Mouse (Mus musculus) heart, embryonic 15.5 days (tissue): Measurements from ENCODE around the gene Hivep3. TPM values are rescaled to one million over a fixed set of nuclear protein-coding genes. Genes with fewer than 3 reads are reported as not detected.

Experiments
- ATAC-seq: fragments of 200-750 bp; cut with Nextera tagmentation; replicated peaks from 2 replicates; pipeline ENCODE4 v1.8.0; 2017; ENCODE audit warnings: low read depth, moderate TSS enrichment; ENCODE audit not compliant: insufficient number of reproducible peaks, insufficient read depth, low FRiP score
- H3K27ac ChIP-seq: fragments of 300-500 bp; sonication (generic); 2 replicates; pipeline ENCODE4 v1.5.1; 2015; ENCODE audit warnings: mild to moderate bottlenecking, inconsistent platforms
- H3K27me3 ChIP-seq: fragments of 300-500 bp; sonication (generic); 2 replicates; pipeline ENCODE4 v1.6.1; 2015; ENCODE audit warnings: inconsistent platforms
- H3K36me3 ChIP-seq: fragments of 300-500 bp; sonication (generic); 2 replicates; pipeline ENCODE4 v1.6.1; 2015; ENCODE audit warnings: mild to moderate bottlenecking, inconsistent platforms
- H3K4me1 ChIP-seq: fragments of 300-500 bp; sonication (generic); replicated peaks from 2 replicates; pipeline ENCODE4 v1.6.1; 2015; ENCODE audit warnings: inconsistent platforms
- H3K4me2 ChIP-seq: fragments of 300-500 bp; sonication (generic); 2 replicates; pipeline ENCODE4 v1.6.1; 2015; ENCODE audit warnings: inconsistent platforms, mild to moderate bottlenecking, moderate library complexity
- H3K4me3 ChIP-seq: fragments of 300-500 bp; sonication (generic); 2 replicates; pipeline ENCODE4 v1.5.1; 2015; ENCODE audit warnings: mild to moderate bottlenecking, inconsistent platforms
- H3K9ac ChIP-seq: fragments of 300-500 bp; sonication (generic); 2 replicates; pipeline ENCODE4 v1.6.1; 2015; ENCODE audit warnings: mild to moderate bottlenecking, inconsistent platforms
- H3K9me3 ChIP-seq: fragments of 300-500 bp; sonication (generic); replicated peaks from 2 replicates; pipeline ENCODE4 v1.6.1; 2016; ENCODE audit warnings: inconsistent platforms
- WGBS: fragments of 180-500 bp; shearing (Covaris S2); methylation state at CpG from one replicate; pipeline ENCODE4 v1.1.7; 2015; ENCODE audit warnings: mixed read lengths; 5-methylcytosine and 5-hydroxymethylcytosine counted together
- polyA plus RNA-seq: library from polyadenylated mRNA; unstranded; fragments of >200 nt; fragmentation: Nextera tagmentation; extraction: Ambion mirVana; gene quantifications from 2 replicates; pipeline ENCODE4 v1.2.1, GENCODE M21; 2015

The Hivep3 gene
- polyA plus RNA-seq, 1 experiment from 2014 or later: 6.7 TPM

DNA sequence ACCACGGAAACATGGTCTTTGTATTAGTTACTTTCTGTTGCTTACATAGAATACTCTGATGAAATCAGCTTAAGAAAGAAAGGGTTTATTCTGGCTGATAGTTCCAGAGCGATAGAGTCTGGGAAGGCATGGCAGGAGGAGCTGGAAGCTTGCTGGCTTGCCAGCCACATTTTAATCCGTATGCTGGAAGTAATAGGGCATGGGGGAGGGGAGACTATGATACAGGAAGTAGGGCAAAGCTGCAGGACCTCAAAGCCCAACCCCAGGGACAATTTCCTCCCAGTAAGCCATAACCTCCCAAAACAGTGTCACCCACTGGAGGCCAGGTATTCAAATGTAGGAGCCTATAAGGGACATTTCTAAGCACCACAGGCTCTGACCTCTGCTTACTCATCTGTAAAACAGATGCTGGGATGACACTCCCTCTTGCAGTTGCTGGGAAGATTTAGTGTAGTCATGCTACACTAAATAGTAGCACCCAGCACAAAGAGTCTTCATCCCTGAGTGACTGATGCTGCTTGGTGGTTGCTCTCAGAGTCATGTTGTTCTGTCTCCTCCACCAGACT lies 112.1 kb downstream of the Hivep3 start:
- Histone ChIP-seq H3K36me3 (no peaks in the 10 kb centered on the region), H3K4me2 (no peak overlapping the region), H3K27me3 (no peaks in the 10 kb centered on the region), H3K27ac (no peak overlapping the region), H3K4me3 (no peak overlapping the region), H3K4me1 (no peaks in the 10 kb centered on the region), H3K9ac (no peak overlapping the region), H3K9me3 (no peaks in the 10 kb centered on the region)
- no peak for ATAC-seq
- WGBS: 77% methylated on average over 3 of the region's 3 CpGs

DNA sequence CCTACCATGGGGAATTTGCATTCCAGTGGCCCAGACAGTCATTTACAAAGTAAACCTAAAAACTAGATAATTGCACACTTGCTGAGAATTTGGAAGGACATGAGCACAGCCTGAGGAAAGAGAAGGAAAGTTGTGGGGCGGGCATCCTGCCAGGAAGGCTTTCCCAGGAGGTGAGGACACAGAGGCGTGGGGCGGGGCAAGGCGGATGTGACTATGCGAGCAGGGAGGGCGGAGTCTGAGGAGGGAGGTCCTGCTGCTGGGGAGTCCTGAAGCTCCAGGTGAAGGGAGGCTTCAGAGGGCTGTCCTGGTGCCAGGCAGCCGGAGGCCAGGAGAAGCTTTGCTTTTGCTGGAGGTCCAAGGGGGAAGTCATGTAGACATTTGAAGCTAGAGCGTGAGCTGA lies 118.9 kb downstream of the Hivep3 start:
- Histone ChIP-seq H3K4me1 (0 out of 2 replicates have a peak, but pooled peaks cover 2% of the 10 kb centered on the region), H3K27ac (no peak overlapping the region), H3K9me3 (no peaks in the 10 kb centered on the region), H3K4me3 (no peak overlapping the region), H3K36me3 (no peaks in the 10 kb centered on the region), H3K4me2 (no peak overlapping the region), H3K9ac (no peak overlapping the region), H3K27me3 (no peaks in the 10 kb centered on the region)
- ATAC-seq: no peak
- WGBS: 59% methylated on average over 8 of the region's 8 CpGs

DNA sequence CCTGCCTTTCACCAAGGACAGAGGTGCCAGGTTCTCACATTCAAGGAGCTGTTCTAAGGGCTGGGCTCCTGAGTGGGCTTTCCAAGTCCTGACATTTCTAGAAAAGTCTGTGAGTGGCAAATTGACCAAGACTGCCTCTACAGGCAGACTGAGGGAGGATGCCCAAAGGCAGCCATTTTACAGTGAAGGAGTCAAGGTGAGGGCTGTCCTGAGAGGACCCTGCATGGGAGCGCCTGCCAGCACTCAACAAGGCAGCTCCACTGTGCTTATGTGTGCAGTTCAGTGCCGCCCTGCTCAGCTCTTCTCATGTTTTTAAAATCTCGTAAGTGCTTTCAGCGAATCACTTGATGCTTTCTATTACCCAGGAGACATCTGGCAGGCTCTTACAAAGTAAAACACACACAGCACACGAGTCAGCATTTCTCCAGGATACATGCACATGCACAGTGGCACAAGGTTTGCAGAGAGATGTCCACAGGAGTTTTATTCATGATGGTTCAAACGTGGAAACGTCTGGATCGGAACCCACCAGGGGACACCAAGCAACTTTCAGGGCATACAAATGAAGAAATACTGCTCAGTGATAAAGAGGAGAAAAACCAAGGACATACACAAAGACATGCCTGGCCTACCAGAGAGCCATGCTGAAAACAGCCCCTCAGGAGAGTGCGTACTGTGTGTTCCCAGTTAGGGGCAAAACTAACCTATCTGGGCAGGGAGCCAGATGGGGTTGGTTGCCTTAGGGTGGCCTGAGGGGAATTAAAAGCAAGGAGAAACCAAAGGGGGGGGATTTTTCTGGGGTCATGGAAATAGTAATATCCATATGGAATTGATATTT lies 120.9 kb downstream of the Hivep3 start:
- Histone ChIP-seq H3K27me3 (no peaks in the 10 kb centered on the region), H3K4me3 (no peak overlapping the region), H3K4me1 (0 out of 2 replicates have a peak, but pooled peaks cover 2% of the 10 kb centered on the region), H3K27ac (no peak overlapping the region), H3K9ac (no peak overlapping the region), H3K9me3 (no peaks in the 10 kb centered on the region), H3K36me3 (no peaks in the 10 kb centered on the region), H3K4me2 (no peak overlapping the region)
- ATAC-seq: no peak
- WGBS: 71% methylated on average over 9 of the region's 9 CpGs

DNA sequence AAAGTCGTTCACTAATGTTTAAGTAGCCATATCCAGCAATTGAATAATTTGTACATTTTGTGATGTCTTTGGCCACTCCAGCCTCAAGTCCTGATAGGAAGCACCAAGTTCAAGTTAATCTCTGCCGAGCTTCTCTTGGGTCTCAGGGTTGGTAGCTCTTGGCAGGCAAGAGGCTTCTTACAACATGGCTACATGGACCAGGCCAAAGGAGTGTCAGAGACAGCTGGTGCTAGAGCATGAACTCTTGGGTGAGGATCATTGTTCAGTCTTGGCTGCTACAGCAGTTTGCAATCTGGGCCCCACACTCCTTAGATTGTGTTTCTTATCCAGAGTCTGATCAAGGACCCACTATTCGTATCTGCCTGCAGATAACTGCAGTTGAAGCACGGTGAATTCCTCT lies 125.9 kb downstream of the Hivep3 start:
- Histone ChIP-seq H3K4me3 (no peak overlapping the region), H3K9me3 (no peaks in the 10 kb centered on the region), H3K27ac (no peak overlapping the region), H3K4me2 (no peak overlapping the region), H3K36me3 (no peaks in the 10 kb centered on the region), H3K4me1 (no peaks in the 10 kb centered on the region), H3K9ac (no peak overlapping the region), H3K27me3 (no peaks in the 10 kb centered on the region)
- no peak for ATAC-seq
- WGBS: 48% methylated on average over 4 of the region's 4 CpGs

DNA sequence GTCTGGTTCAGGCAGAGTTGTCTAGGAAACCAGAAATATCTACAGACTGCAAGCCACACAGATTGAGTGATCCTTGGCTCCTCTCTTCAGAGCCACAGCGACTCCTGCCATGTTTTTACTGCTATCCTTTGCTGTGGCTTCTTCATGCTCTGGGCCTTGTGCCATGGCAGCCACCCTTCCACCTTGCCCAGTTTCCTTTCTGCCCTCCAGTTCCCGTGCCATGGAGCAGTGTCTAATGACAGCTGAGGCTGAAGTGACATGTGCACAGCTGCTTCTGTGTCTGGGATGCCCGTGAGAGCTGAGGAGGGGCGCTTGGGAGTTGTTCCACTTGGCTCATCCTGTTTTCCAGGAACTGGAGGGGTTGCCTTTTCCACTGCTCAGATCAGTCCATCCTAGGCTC lies 127.4 kb downstream of the Hivep3 start:
- no peak for ATAC-seq
- no peak overlapping the region for H3K9ac ChIP-seq
- no peaks in the 10 kb centered on the region; the same call in 1 of the 2 replicates for H3K4me1 ChIP-seq
- H3K9me3 ChIP-seq: no peaks in the 10 kb centered on the region
- no peaks in the 10 kb centered on the region for H3K27me3 ChIP-seq
- no peak overlapping the region for H3K27ac ChIP-seq
- no peak overlapping the region for H3K4me2 ChIP-seq
- 49% methylated on average over 4 of the region's 4 CpGs for WGBS
- H3K36me3 ChIP-seq: no peaks in the 10 kb centered on the region
- H3K4me3 ChIP-seq: no peak overlapping the region

DNA sequence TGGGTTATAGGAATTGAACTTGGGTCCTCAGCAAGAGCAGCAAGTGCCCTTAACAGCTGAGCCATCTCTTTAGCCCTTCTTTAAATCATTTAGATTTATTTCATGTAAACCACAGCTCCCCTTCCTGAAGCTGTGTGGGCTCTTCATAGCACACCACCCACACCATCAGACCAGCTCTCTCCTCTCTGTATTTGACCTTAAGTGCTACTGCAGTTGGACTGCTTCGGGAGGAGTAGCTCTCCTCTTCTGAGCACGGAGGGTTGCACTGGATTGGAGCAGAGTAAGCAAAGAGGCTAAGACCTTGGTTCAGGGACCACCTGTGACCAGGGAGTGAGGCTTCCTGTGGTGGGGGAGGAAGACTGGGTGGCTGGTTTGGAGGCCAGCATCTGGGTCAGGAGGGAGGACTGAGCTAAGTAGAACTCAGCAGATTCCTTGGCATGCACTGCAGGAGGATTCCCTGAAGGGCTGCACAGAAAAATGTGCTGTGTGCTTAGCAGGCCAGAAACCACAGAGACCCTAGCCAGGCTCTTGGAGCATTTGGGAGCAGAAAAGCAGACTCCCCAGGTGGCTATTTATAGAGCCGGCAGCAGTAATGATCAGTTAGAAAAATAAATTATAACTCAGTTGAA lies 132.4 kb downstream of the Hivep3 start:
- Histone ChIP-seq H3K9ac (no peak overlapping the region), H3K4me2 (no peak overlapping the region), H3K27ac (no peak overlapping the region), H3K27me3 (no peaks in the 10 kb centered on the region), H3K9me3 (no peaks in the 10 kb centered on the region), H3K4me3 (no peak overlapping the region), H3K4me1 (peaks cover 5% of the 10 kb centered on the region; the same call in 1 of the 2 replicates), H3K36me3 (no peaks in the 10 kb centered on the region)
- no peak for ATAC-seq
- 44% methylated on average over 3 of the region's 3 CpGs for WGBS

DNA sequence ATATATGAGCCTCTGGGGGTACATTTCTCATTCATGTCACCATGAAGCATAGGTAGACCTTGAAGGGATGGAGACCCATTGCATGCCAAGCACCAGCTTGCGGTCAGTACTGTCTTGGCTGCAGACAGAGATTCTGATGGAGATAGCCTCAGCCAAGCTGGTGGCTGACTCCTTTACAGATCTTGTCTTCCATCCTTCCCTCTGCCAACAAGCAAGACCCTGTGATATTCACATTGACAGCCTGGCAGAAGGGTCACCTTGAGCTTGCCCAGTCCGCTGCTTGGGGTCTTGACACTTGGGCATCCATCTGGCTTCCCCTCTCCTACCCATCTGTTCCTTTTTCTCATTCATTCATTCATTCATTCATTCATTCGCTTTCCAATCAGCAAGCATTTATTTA lies 133.5 kb downstream of the Hivep3 start:
- no peak overlapping the region for H3K4me3 ChIP-seq
- WGBS: 89% methylated on average over 3 of the region's 3 CpGs

DNA sequence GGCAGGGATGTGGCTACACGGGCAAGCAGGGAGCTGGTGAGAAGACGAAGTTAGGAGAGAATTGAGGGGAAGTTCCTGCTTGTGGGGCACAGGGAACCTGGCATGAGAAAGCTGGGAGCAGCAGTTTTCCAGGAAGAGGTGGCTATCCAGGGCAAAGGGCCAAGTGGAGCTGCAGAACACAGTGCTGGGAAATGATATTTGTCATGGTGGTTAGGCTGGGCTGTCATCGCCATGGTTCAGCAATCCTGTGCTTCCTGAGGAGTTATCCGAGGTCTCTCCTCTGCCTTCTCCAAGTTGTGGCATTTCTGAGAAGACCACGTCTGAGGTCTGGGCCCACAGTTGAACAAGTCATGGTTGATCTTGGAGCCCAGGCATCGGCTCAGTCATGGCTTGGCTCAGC lies 136.8 kb downstream of the Hivep3 start:
- Histone ChIP-seq H3K27ac (no peak overlapping the region), H3K4me2 (no peak overlapping the region), H3K9me3 (no peaks in the 10 kb centered on the region), H3K4me3 (no peak overlapping the region), H3K9ac (no peak overlapping the region), H3K36me3 (no peaks in the 10 kb centered on the region), H3K27me3 (0 out of 2 replicates have a peak, but pooled peaks cover 2% of the 10 kb centered on the region), H3K4me1 (peaks cover 5% of the 10 kb centered on the region; the same call in 1 of the 2 replicates)
- no peak for ATAC-seq
- WGBS: 64% methylated on average over 6 of the region's 6 CpGs

More for the DNA sequence above, 133.5 kb downstream of the Hivep3 start:
- no peaks in the 10 kb centered on the region for H3K9me3 ChIP-seq
- no peak overlapping the region for H3K27ac ChIP-seq
- H3K36me3 ChIP-seq: no peaks in the 10 kb centered on the region
- no peak overlapping the region for H3K9ac ChIP-seq
- ATAC-seq: no peak
- 0 out of 2 replicates have a peak, but pooled peaks cover 2% of the 10 kb centered on the region for H3K27me3 ChIP-seq
- H3K4me2 ChIP-seq: no peak overlapping the region
- peaks cover 5% of the 10 kb centered on the region; the same call in 1 of the 2 replicates for H3K4me1 ChIP-seq

DNA sequence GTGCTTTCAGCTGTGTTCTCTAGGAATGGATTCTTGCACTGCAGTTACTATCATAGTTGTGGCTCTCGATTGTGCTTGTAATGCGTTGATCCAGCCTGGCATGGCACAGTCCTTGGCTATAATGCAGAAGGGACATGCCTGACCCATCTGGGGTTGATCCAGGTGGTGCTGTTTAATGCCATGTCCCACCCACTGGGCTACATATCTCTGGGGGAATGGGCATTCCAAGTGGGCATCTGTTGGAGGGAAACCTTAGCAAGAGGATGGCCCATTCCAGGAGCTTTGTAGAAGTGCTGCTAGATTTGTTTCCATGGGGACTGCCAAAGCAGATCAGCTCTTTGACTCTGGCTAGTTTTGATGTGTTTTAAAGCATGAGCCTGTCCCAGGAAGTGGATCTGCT lies 137.9 kb downstream of the Hivep3 start:
- Histone ChIP-seq H3K4me1 (peaks cover 5% of the 10 kb centered on the region; the same call in 1 of the 2 replicates), H3K4me2 (no peak overlapping the region), H3K9ac (no peak overlapping the region), H3K36me3 (no peaks in the 10 kb centered on the region), H3K27me3 (0 out of 2 replicates have a peak, but pooled peaks cover 2% of the 10 kb centered on the region), H3K9me3 (no peaks in the 10 kb centered on the region), H3K27ac (no peak overlapping the region), H3K4me3 (no peak overlapping the region)
- no peak for ATAC-seq
- 87% methylated on average over 2 of the region's 2 CpGs for WGBS

DNA sequence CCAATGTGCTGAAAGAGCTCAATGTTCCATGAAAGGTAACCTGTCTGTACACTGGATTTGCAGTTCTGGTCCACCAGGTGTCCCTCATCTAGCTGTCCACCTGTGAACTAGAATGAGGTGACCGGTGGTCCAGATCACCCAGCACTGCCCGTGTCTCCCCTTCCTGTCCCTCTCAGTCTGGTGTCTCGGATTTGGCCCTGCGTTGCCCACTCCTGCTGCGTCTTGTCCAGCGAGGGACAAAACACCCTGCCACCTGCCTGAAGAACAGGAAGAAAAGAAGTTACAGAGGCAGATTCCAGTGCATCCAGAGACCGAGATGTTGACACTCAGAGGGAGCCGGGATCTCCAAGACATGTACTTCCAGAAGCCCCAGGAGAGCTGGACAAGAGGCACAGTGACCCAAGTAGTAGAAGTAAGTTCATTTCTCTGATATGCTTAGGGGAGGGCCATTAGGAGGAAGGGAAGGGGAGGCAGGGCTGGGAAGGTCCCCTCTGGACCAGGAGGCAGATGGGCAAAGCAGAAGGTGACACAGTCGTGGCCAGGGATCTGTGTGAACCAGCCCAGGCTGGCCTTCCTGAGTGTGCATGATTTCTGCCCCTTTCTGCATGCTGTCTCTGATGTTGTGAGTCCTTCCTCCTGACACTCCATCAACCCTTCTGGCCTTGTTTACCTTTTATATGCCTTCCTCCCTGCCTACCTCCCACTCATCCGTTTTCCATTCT lies 138.4 kb downstream of the Hivep3 start:
- H3K27me3 ChIP-seq: 0 out of 2 replicates have a peak, but pooled peaks cover 2% of the 10 kb centered on the region
- H3K9me3 ChIP-seq: no peaks in the 10 kb centered on the region
- H3K4me1 ChIP-seq: peaks cover 5% of the 10 kb centered on the region; the same call in 1 of the 2 replicates
- H3K36me3 ChIP-seq: no peaks in the 10 kb centered on the region
- ATAC-seq: no peak
- no peak overlapping the region for H3K4me3 ChIP-seq
- no peak overlapping the region for H3K4me2 ChIP-seq
- no peak overlapping the region for H3K27ac ChIP-seq
- WGBS: 81% methylated on average over 10 of the region's 10 CpGs
- H3K9ac ChIP-seq: no peak overlapping the region

DNA sequence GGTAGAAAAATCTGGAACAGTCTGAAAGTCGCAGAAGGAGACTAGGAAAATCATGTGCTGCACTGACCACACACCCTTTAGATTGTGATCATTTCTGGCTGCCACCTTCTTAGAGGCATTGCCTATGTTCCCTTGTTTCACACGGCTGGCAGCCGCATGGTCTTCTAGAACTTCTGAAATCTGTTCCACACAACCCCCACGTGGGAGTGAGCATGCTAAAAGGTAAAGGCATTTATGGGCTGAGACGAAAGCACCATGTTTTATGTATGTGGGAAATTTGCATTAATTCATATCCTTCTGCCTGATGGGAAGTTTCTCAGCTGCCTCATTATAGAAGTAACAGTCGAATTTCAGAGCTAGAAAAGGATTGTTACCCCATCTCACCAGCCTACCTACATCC lies 140.4 kb downstream of the Hivep3 start:
- no peak overlapping the region for H3K4me3 ChIP-seq
- H3K9ac ChIP-seq: no peak overlapping the region
- H3K9me3 ChIP-seq: no peaks in the 10 kb centered on the region
- peaks cover 5% of the 10 kb centered on the region; the same call in 1 of the 2 replicates for H3K4me1 ChIP-seq
- no peaks in the 10 kb centered on the region for H3K36me3 ChIP-seq
- H3K4me2 ChIP-seq: no peak overlapping the region
- H3K27me3 ChIP-seq: 0 out of 2 replicates have a peak, but pooled peaks cover 2% of the 10 kb centered on the region
- WGBS: 73% methylated on average over 6 of the region's 6 CpGs
- H3K27ac ChIP-seq: no peak overlapping the region
- no peak for ATAC-seq
